Mouse (Mus musculus) limb, embryonic 12.5 days (tissue): Measurements from ENCODE around the gene Aqp8. TPM values are rescaled to one million over a fixed set of nuclear protein-coding genes. Genes with fewer than 3 reads are reported as not detected.

Experiments
- ATAC-seq: fragments of 200-750 bp; cut with Nextera tagmentation; 2 replicates; pipeline ENCODE4 v1.8.0; 2017; ENCODE audit warnings: low read depth, moderate TSS enrichment; ENCODE audit not compliant: insufficient number of reproducible peaks, insufficient read depth, low FRiP score, low TSS enrichment
- H3K27ac ChIP-seq: fragments of 300-500 bp; sonication (generic); 2 replicates; pipeline ENCODE4 v1.5.1; 2016; ENCODE audit warnings: mild to moderate bottlenecking, moderate library complexity
- H3K27me3 ChIP-seq: fragments of 300-500 bp; sonication (generic); 2 replicates; pipeline ENCODE4 v1.6.1; 2016; ENCODE audit warnings: mild to moderate bottlenecking, moderate library complexity
- H3K36me3 ChIP-seq: fragments of 300-500 bp; sonication (generic); 2 replicates; pipeline ENCODE4 v1.6.1; 2016; ENCODE audit warnings: mild to moderate bottlenecking, moderate library complexity
- H3K4me1 ChIP-seq: fragments of 300-500 bp; sonication (generic); replicated peaks from 2 replicates; pipeline ENCODE4 v1.6.1; 2016
- H3K4me2 ChIP-seq: fragments of 300-500 bp; sonication (generic); 2 replicates; pipeline ENCODE4 v1.6.1; 2016; ENCODE audit warnings: mild to moderate bottlenecking, moderate library complexity
- H3K4me3 ChIP-seq: fragments of 300-500 bp; sonication (generic); replicated peaks from 2 replicates; pipeline ENCODE4 v1.5.1; 2016; ENCODE audit warnings: mild to moderate bottlenecking
- H3K9ac ChIP-seq: fragments of 300-500 bp; sonication (generic); replicated peaks from 2 replicates; pipeline ENCODE4 v1.6.1; 2016; ENCODE audit warnings: mild to moderate bottlenecking, moderate library complexity
- H3K9me3 ChIP-seq: fragments of 300-500 bp; sonication (generic); 2 replicates; pipeline ENCODE4 v1.6.1; 2016; ENCODE audit warnings: mild to moderate bottlenecking, moderate library complexity
- WGBS: fragments of 180-500 bp; shearing (Covaris S2); methylation state at CpG from one replicate; pipeline ENCODE4 v1.1.7; 2016; 5-methylcytosine and 5-hydroxymethylcytosine counted together
- polyA plus RNA-seq: library from polyadenylated mRNA; unstranded; fragments of >200 nt; fragmentation: Nextera tagmentation; extraction: Ambion mirVana; gene quantifications from 2 replicates; pipeline ENCODE4 v1.2.1, GENCODE M21; 2016

Gene Aqp8
- polyA plus RNA-seq, 1 experiment from 2014 or later, result 0.41 TPM

DNA sequence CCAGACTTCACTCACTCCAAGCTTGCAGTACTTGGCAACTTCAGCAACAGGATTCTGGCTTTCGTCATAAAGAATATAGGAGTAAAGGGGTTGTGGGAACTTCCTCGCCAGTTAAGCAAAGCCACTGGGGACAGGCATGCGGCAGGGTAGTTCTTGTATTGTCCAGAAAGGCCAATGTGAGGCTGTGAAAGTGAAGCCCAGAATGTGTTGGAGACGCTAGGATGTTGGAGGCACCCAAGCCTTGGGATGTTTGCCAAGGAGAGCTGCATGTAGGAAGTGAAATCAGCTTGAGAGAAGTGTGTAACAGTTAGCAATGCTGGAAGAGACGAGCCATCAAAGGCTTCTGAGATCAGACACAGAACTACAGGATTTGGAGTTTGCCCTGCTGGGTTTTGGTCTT lies 25.6 kb downstream of the Aqp8 start:
- H3K4me2 ChIP-seq, result no peak overlapping the region
- H3K4me1 ChIP-seq, result no peaks in the 10 kb centered on the region
- no peaks in the 10 kb centered on the region for H3K27me3 ChIP-seq
- 81% methylated on average over 5 of the region's 5 CpGs for WGBS
- H3K4me3 ChIP-seq, result no peak overlapping the region
- ATAC-seq, result no peak
- H3K9ac ChIP-seq, result no peak overlapping the region
- no peaks in the 10 kb centered on the region for H3K9me3 ChIP-seq
- no peak overlapping the region for H3K27ac ChIP-seq
- H3K36me3 ChIP-seq, result no peaks in the 10 kb centered on the region; the same call in 1 of the 2 replicates

DNA sequence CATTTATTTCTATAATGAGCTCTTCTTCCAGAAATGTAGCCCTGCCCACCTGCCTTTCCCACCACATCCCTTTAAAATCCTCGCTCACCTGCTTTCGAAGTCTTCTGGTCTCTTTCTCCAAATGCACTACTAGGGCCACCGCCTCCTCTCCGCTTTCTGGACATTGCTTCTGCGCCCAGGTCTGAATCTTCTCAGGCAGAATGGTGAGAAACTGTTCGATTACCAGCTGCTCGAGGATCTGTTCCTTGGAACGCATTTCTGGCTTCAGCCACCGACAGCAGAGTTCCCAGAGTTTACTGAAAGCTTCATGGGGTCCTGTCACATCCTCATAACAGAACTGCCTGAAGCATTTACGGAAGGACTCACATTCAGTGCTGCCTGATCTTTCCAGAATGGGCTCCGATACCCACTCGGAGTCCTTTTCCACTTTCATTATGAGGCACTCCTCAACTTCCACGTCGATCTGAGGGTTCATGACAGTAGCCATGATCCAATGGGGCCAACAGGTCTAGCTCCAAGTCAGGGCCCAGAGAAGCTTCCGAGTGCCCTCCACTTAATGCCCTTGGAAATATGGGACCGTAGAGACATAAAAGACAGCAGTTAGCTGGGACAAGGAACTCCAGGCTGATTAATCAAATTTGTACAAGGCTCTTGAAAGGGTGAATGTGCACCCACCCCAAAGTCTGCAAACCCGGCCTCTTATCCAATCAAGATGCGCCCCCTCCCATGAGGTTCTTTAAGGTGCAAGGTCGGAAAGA lies 37.6 kb downstream of the Aqp8 start:
- peaks cover 8% of the 10 kb centered on the region; the same call in 1 of the 2 replicates for H3K4me1 ChIP-seq
- WGBS, result 43% methylated on average over 19 of the region's 19 CpGs
- no peaks in the 10 kb centered on the region for H3K9me3 ChIP-seq
- H3K27ac ChIP-seq, result no peak overlapping the region
- peak overlapping the region; percentile 75 for H3K9ac ChIP-seq
- H3K27me3 ChIP-seq, result no peaks in the 10 kb centered on the region
- peak overlapping the region; percentile 91 for H3K4me2 ChIP-seq
- H3K4me3 ChIP-seq, result peak overlapping the region; percentile 70
- peaks cover 16% of the 10 kb centered on the region; the same call in 1 of the 2 replicates for H3K36me3 ChIP-seq
- ATAC-seq, result no peak

DNA sequence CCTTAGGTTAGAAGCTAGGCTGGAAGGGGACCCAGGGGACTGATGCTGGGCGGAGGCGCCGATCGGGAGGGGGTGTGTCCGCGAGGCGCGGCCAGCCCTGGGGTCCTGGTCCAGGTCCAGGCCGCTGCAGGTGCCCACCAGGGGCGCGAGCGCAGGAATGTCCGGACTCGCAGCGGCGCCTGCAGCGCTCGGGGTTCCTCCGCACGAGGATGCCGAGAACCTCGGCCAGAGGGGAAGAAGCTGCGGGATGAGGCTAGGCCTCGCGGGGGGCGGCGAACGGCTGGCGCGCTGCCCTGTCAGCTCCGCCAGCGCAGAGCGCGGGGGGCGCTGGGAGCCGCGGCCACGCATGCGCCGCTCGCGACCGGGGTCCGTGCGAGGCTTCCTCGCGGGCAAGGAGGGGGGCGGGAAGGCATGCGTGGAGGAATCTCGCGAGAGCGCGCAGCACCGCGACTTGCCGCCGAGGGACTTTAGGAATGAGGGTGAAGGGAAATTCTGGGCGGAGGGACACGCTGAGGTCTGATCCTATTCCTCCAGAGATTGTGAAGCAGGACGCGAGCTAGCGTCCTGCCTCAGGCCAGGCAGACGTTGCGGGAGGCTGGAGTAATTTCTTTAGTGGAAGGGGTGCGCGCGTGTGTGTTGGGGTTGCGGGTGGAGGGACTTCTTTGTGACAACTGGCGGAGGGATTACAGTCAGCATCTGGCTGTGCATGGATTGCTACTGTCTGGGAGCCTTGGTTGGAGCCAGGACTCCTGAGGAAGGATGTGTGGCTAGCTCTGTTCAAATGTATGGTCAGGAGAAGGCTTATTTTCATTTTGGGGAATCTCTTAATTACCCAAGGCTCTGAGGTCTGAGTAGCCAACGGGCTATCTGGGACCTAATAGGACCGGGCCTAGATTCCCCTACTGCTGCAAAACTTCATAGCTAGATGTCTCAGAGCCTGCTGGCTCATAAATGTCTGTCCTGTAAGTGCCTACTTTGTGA lies 38.4 kb downstream of the Aqp8 start, which contains the start of gene Zkscan2:
Zkscan2 (minus strand) TSS at position 211 of the 981 bp plus-strand sequence.
- WGBS, result 1% methylated on average over 71 of the region's 71 CpGs
- peak; percentile 91 for ATAC-seq

DNA sequence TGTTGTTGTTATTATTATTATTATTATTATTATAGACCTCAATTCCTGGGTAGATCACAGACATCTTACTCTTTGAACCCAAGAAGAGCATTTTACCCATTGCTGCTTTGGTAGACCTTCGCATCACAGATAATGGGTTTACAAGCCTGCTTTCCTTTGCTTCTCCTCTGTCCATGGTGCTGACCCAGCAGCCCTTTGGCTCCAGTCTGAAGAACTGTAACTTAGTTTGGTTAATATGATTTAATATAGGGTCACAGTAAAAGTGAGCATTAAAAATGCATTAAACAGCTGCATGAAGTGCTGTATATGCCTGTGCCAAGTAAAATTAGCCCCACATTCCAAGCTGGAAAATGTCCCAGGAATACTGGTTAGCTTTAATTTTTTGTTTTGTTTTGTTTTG lies 41.3 kb downstream of the Aqp8 start:
- Histone ChIP-seq H3K4me2 (no peak overlapping the region), H3K36me3 (no peaks in the 10 kb centered on the region), H3K4me1 (peaks cover 8% of the 10 kb centered on the region; the same call in 1 of the 2 replicates), H3K9me3 (peaks cover 17% of the 10 kb centered on the region), H3K9ac (no peak overlapping the region), H3K27me3 (no peaks in the 10 kb centered on the region), H3K4me3 (no peak overlapping the region), H3K27ac (no peak overlapping the region)
- ATAC-seq, result no peak
- WGBS, result 26% methylated on average over 1 of the region's 1 CpGs

More for the DNA sequence above, 38.4 kb downstream of the Aqp8 start, which contains the start of gene Zkscan2:
- H3K4me1 ChIP-seq, result peaks cover 8% of the 10 kb centered on the region; the same call in 1 of the 2 replicates
- peaks cover 12% of the 10 kb centered on the region; the same call in 1 of the 2 replicates for H3K36me3 ChIP-seq
- H3K9me3 ChIP-seq, result no peaks in the 10 kb centered on the region
- 0 out of 2 replicates have a peak within 1 kb of the TSS, but pooled peaks have one; percentile 29 for H3K27ac ChIP-seq
- peak within 1 kb of the TSS; percentile 91 for H3K4me2 ChIP-seq
- H3K9ac ChIP-seq, result peak within 1 kb of the TSS; percentile 75
- H3K27me3 ChIP-seq, result no peaks in the 10 kb centered on the region
- peak within 1 kb of the TSS; percentile 70 for H3K4me3 ChIP-seq

DNA sequence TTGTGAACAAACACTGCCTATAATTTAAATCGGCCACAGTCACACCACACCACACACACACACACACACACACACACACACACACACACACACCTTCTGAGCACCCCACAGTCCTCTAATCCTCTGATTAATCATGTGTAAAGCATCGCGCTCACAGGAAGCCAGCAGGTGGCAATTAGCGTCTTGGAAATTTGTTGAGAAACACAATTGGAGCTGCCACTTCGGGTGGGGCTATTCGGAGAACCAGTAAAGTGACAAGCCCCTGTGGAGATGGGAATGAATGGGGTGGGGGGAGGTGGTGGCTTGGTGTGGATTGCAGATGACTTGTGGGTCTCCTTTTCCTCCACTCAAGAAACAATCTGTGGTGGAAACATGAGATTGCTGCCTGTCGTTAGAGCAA lies 45.9 kb downstream of the Aqp8 start:
- no peak for ATAC-seq
- WGBS, result 71% methylated on average over 7 of the region's 7 CpGs
- H3K4me1 ChIP-seq, result no peaks in the 10 kb centered on the region
- no peaks in the 10 kb centered on the region for H3K27me3 ChIP-seq
- peaks cover 18% of the 10 kb centered on the region for H3K9me3 ChIP-seq
- H3K4me2 ChIP-seq, result no peak overlapping the region
- no peak overlapping the region for H3K9ac ChIP-seq
- H3K27ac ChIP-seq, result no peak overlapping the region
- H3K4me3 ChIP-seq, result no peak overlapping the region
- no peaks in the 10 kb centered on the region for H3K36me3 ChIP-seq

Other genes starting within 250 kb of the Aqp8 start
- 0.51 TPM in 1 of 2 replicates, not detected in the other for gene Slc5a11, start 247.5 kb upstream of the Aqp8 start, polyA plus RNA-seq
- gene Lcmt1, start 92.5 kb upstream of the Aqp8 start, polyA plus RNA-seq, result 50.7 and 52.7 TPM in 2 replicates
- gene Arhgap17, start 92.4 kb upstream of the Aqp8 start, polyA plus RNA-seq, result 20.3 and 26.1 TPM in 2 replicates
- 5.8 and 6.1 TPM in 2 replicates for gene Zkscan2, start 38.2 kb downstream of the Aqp8 start, polyA plus RNA-seq